Mouse (Mus musculus): Measurements from ENCODE around the gene Sox5. TPM values are rescaled to one million over a fixed set of nuclear protein-coding genes. Genes with fewer than 3 reads are reported as not detected.

The Sox5 gene
- polyA plus RNA-seq, 1 experiment from 2014 or later, result 34.3 TPM

DNA sequence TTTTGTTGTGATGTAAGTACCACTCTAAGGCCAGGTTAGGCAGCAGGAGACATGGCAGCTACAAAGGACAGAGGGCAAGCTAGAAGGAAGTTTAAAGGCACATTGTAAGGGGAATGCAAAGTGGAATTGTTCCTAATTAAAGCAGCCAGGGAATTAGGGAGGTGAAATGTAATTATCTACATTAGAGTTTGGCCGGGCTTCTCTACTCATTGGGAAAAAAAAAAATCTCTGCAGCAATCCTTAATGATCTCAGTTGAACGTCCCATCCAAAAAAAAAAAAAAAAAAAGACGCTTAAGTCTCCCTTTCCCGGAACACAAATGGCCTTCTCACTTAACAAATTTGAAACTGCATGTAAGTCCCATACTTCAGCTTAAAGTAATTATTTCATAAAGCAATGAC, 301.9 kb downstream of the Sox5 start:
- WGBS, result 41% methylated on average over 4 of the region's 4 CpGs
- Histone ChIP-seq H3K36me3 (ENCODE audit: control insufficient read depth, insufficient read depth, low read length) (no peaks in the 10 kb centered on the region), H3K27me3 (ENCODE audit: control insufficient read depth, insufficient read depth, low read length) (no peaks in the 10 kb centered on the region), H3K4me3 (ENCODE audit: low read depth, low read length) (no peak overlapping the region), H3K27ac (ENCODE audit: low read depth, low read length) (no peak overlapping the region), H3K4me2 (ENCODE audit: low read depth) (no peak overlapping the region), H3K9ac (ENCODE audit: low read length) (no peak overlapping the region), H3K4me1 (ENCODE audit: control insufficient read depth, insufficient read depth, low read length) (peaks cover 7% of the 10 kb centered on the region; the same call in 1 of the 2 replicates), H3K9me3 (ENCODE audit: control insufficient read depth, low read length) (no peaks in the 10 kb centered on the region)
- DNase-seq (ENCODE audit: low spot score) (no peak), ATAC-seq (ENCODE audit: insufficient read depth, low FRiP score, low TSS enrichment) (no peak)

DNA sequence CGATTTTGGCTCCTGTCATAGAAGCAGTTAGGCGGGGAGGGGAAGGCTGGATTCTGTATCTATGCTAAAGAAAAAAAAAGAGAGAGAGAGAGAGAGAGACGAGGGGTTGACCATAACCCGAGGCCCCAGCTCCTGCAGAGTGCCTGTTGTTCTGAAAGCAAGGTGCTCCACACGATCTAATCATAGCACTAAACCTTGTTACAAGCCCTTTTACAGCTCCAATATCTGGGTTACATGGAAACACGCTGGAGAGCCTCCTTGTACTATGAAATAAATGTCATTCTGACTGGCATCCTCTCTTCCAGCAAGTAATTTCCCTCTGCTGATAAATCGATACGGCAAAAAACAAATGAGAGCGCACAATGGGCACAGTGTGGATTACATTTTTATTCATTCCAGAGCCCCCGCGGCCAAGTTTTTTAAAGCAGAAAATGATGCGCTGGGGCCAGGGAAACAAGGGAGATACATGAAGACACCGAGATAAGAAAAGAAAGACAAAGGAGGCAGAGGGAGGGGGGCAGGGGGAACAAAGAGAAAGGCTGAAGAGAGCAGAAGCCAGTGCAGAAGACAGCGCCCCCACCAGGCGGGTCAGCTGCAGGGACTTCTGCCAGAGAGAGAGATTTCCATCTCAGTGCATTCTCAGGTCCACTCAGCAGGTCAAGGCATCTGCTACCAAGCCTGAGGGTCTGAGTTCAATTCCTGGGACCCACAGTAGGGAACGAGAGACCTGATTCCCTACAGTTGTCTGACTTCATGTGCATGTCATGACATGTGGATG, 304.3 kb downstream of the Sox5 start:
- no peak overlapping the region for H3K9ac ChIP-seq (ENCODE audit: low read length)
- DNase-seq (ENCODE audit: low spot score) (no peak), ATAC-seq (ENCODE audit: insufficient read depth, low FRiP score, low TSS enrichment) (no peak)
- H3K9me3 ChIP-seq (ENCODE audit: control insufficient read depth, low read length), result no peaks in the 10 kb centered on the region
- no peak overlapping the region for H3K4me2 ChIP-seq (ENCODE audit: low read depth)
- no peak overlapping the region for H3K27ac ChIP-seq (ENCODE audit: low read depth, low read length)
- peaks cover 7% of the 10 kb centered on the region; the same call in 1 of the 2 replicates for H3K4me1 ChIP-seq (ENCODE audit: control insufficient read depth, insufficient read depth, low read length)
- no peak overlapping the region for H3K4me3 ChIP-seq (ENCODE audit: low read depth, low read length)
- WGBS, result 76% methylated on average over 16 of the region's 16 CpGs
- no peaks in the 10 kb centered on the region for H3K36me3 ChIP-seq (ENCODE audit: control insufficient read depth, insufficient read depth, low read length)
- H3K27me3 ChIP-seq (ENCODE audit: control insufficient read depth, insufficient read depth, low read length), result no peaks in the 10 kb centered on the region

DNA sequence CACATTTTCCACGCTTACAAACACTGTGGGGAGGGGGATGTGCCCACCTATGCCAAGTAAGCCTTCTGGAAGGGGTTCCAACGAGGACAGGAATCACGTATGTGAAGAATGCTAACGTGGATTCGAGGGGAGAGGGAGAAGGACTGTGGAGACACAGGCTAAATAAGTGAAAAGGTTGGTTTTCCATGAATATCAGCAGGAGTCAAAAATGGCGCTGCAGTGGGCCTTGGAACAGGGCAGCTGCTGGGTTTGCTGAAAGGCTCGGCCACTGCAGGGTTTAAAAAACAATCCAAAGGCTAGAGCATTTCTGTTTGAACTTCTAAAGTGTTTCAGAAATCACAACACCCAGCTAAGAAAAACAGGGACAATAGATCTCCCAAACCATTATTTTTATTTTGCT, 308.3 kb downstream of the Sox5 start:
- Histone ChIP-seq H3K27ac (ENCODE audit: low read depth, low read length) (no peak overlapping the region), H3K4me1 (ENCODE audit: control insufficient read depth, insufficient read depth, low read length) (no peaks in the 10 kb centered on the region), H3K9ac (ENCODE audit: low read length) (no peak overlapping the region), H3K36me3 (ENCODE audit: control insufficient read depth, insufficient read depth, low read length) (no peaks in the 10 kb centered on the region), H3K4me2 (ENCODE audit: low read depth) (no peak overlapping the region), H3K4me3 (ENCODE audit: low read depth, low read length) (no peak overlapping the region), H3K9me3 (ENCODE audit: control insufficient read depth, low read length) (no peaks in the 10 kb centered on the region), H3K27me3 (ENCODE audit: control insufficient read depth, insufficient read depth, low read length) (no peaks in the 10 kb centered on the region)
- ATAC-seq (ENCODE audit: insufficient read depth, low FRiP score, low TSS enrichment), result no peak
- DNase-seq (ENCODE audit: low spot score), result no peak
- 83% methylated on average over 7 of the region's 7 CpGs for WGBS

DNA sequence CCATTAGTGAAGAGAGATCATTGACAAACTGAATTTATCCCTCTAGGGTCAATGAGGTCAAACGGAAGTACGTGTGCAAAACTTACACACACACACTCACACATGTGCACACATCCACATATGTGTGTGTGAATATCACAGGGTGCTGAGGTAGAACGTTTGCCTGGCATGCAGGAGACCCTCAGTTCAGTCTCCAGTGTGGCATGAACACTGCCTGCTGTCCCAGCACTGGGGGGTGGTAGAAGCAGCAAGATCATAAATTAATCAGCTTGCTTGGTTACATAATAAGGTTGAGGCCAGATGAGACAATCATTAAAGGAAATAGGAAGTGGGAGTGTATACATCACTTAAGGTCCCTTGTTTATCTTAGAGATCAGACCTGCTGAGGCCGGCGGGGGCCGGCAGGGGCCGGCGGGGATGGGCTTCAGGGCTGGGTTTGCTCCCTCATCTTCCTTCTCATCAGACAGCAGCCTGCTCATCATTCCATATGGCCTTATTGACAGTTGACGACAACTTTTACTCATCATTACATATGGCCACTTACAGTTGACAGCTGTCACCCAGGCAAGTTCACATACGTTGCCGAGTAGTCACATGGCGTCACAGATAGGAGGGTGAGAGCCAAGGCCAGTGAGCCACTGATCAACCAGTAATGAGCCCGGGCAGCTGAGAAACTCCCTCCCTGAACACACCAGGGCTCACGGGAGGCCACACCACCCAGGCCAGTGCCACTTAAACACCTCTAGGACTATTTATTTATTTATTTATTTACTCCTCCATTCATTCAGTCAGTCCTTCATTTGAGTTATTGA, 309.5 kb downstream of the Sox5 start:
- H3K27ac ChIP-seq (ENCODE audit: low read depth, low read length), result no peak overlapping the region
- H3K4me2 ChIP-seq (ENCODE audit: low read depth), result no peak overlapping the region
- ATAC-seq (ENCODE audit: insufficient read depth, low FRiP score, low TSS enrichment) (no peak; the same call in 1 of the 2 replicates), DNase-seq (ENCODE audit: low spot score) (no peak)
- H3K9ac ChIP-seq (ENCODE audit: low read length), result no peak overlapping the region
- no peaks in the 10 kb centered on the region for H3K27me3 ChIP-seq (ENCODE audit: control insufficient read depth, insufficient read depth, low read length)
- H3K4me3 ChIP-seq (ENCODE audit: low read depth, low read length), result no peak overlapping the region
- H3K4me1 ChIP-seq (ENCODE audit: control insufficient read depth, insufficient read depth, low read length), result no peaks in the 10 kb centered on the region
- H3K36me3 ChIP-seq (ENCODE audit: control insufficient read depth, insufficient read depth, low read length), result no peaks in the 10 kb centered on the region
- no peaks in the 10 kb centered on the region for H3K9me3 ChIP-seq (ENCODE audit: control insufficient read depth, low read length)
- 49% methylated on average over 14 of the region's 14 CpGs for WGBS

DNA sequence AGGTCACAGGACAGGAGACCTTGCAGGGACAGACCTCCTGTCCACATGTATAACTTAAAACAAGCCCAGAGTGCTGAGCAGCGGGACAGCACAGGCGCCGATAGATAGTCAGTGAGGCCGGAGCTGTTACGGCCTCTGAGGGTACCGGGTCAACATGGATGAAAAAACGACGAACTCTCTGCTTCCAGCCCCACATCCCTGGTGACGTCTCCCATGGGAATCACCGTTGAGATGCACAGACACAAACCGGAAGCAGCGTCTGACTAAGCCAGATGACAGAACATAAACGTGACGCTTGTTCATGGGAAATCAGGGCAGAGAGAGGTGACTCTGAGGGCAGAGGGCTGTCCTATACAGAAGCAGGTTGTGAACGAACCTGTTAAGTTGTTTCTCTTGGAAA, 315.1 kb downstream of the Sox5 start:
- 45% methylated on average over 15 of the region's 15 CpGs for WGBS
- no peaks in the 10 kb centered on the region for H3K36me3 ChIP-seq (ENCODE audit: control insufficient read depth, insufficient read depth, low read length)
- no peaks in the 10 kb centered on the region for H3K9me3 ChIP-seq (ENCODE audit: control insufficient read depth, low read length)
- no peak overlapping the region for H3K27ac ChIP-seq (ENCODE audit: low read depth, low read length)
- ATAC-seq (ENCODE audit: insufficient read depth, low FRiP score, low TSS enrichment) (no peak), DNase-seq (ENCODE audit: low spot score) (no peak)
- no peak overlapping the region for H3K9ac ChIP-seq (ENCODE audit: low read length)
- no peak overlapping the region for H3K4me2 ChIP-seq (ENCODE audit: low read depth)
- no peaks in the 10 kb centered on the region for H3K27me3 ChIP-seq (ENCODE audit: control insufficient read depth, insufficient read depth, low read length)
- H3K4me1 ChIP-seq (ENCODE audit: control insufficient read depth, insufficient read depth, low read length), result peaks cover 3% of the 10 kb centered on the region; the same call in 1 of the 2 replicates
- no peak overlapping the region for H3K4me3 ChIP-seq (ENCODE audit: low read depth, low read length)

DNA sequence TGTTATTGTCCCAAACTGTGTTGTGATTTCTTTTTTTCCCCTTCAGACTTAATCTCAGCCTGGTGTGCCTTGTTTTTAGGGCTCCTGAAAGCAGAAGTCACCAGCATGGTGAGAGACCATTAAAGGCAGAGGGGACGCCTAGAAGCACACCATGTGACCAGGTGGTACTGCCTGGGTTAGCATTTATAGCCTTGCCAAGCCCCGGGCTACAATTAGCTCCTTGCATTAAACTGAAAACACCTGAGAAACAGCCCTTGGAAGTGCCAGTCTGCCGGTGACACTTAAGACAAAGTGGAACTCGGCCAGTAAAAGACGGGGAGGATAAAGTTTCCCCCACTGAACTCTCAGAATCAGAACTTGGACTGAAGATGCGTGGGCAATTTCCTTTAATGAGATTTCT, 318.1 kb downstream of the Sox5 start:
- ATAC-seq (ENCODE audit: insufficient read depth, low FRiP score, low TSS enrichment), result no peak
- 71% methylated on average over 6 of the region's 6 CpGs for WGBS

DNA sequence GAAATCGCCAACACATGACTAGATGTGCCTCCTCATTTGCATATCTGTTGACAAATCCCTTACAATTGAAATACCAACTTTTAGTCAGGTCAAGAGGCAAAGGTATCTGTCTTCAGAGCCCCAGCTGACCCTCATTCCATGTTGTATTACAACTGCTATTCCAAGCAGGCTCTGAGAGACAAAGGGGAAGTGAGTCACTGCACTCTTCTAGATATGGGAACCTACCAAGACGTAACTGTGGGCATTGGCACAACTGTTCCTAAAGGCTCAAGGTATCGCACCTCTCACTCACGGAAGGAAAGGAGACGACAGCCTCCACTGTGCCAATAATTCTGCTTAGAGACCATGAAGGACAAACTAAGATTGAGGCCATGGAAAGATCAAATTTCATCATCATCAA, 318.5 kb downstream of the Sox5 start:
- H3K4me1 ChIP-seq (ENCODE audit: control insufficient read depth, insufficient read depth, low read length), result peaks cover 3% of the 10 kb centered on the region; the same call in 1 of the 2 replicates

More for the DNA sequence above, 318.1 kb downstream of the Sox5 start:
- no peaks in the 10 kb centered on the region for H3K9me3 ChIP-seq (ENCODE audit: control insufficient read depth, low read length)
- H3K4me3 ChIP-seq (ENCODE audit: low read depth, low read length), result no peak overlapping the region
- H3K27ac ChIP-seq (ENCODE audit: low read depth, low read length), result no peak overlapping the region
- H3K9ac ChIP-seq (ENCODE audit: low read length), result no peak overlapping the region
- DNase-seq (ENCODE audit: low spot score), result no peak
- no peak overlapping the region for H3K4me2 ChIP-seq (ENCODE audit: low read depth)
- no peaks in the 10 kb centered on the region for H3K27me3 ChIP-seq (ENCODE audit: control insufficient read depth, insufficient read depth, low read length)
- peaks cover 3% of the 10 kb centered on the region; the same call in 1 of the 2 replicates for H3K4me1 ChIP-seq (ENCODE audit: control insufficient read depth, insufficient read depth, low read length)
- no peaks in the 10 kb centered on the region for H3K36me3 ChIP-seq (ENCODE audit: control insufficient read depth, insufficient read depth, low read length)

DNA sequence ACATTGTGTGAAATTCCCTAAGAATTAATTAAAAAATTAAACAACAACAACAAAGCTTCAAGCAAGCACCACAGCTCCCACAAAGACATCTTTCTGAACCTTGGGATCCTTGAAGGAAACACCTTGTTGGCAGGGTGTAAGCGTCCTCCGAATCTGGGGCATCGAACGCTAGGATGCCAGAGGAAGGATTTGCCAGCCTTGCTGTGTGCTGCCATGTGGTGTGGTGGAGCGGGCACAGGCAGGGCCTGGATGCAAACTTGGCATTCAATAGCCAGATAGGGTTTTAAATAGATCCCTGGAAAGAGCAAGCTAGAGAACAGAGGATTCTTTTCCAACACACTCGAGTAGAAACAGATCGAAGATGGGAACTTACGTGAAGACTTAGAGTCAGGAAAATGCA, 322.3 kb downstream of the Sox5 start:
- no peak overlapping the region for H3K27ac ChIP-seq (ENCODE audit: low read depth, low read length)
- no peak overlapping the region for H3K4me2 ChIP-seq (ENCODE audit: low read depth)
- H3K9ac ChIP-seq (ENCODE audit: low read length), result no peak overlapping the region
- H3K4me1 ChIP-seq (ENCODE audit: control insufficient read depth, insufficient read depth, low read length), result peaks cover 5% of the 10 kb centered on the region; the same call in 1 of the 2 replicates
- ATAC-seq (ENCODE audit: insufficient read depth, low FRiP score, low TSS enrichment) (no peak), DNase-seq (ENCODE audit: low spot score) (no peak)
- no peaks in the 10 kb centered on the region for H3K27me3 ChIP-seq (ENCODE audit: control insufficient read depth, insufficient read depth, low read length)
- 96% methylated on average over 8 of the region's 8 CpGs for WGBS
- H3K36me3 ChIP-seq (ENCODE audit: control insufficient read depth, insufficient read depth, low read length), result no peaks in the 10 kb centered on the region
- H3K9me3 ChIP-seq (ENCODE audit: control insufficient read depth, low read length), result no peaks in the 10 kb centered on the region
- no peak overlapping the region for H3K4me3 ChIP-seq (ENCODE audit: low read depth, low read length)

More for the DNA sequence above, 318.5 kb downstream of the Sox5 start:
- no peaks in the 10 kb centered on the region for H3K9me3 ChIP-seq (ENCODE audit: control insufficient read depth, low read length)
- no peak overlapping the region for H3K4me3 ChIP-seq (ENCODE audit: low read depth, low read length)
- no peak overlapping the region for H3K9ac ChIP-seq (ENCODE audit: low read length)
- no peak overlapping the region for H3K27ac ChIP-seq (ENCODE audit: low read depth, low read length)
- ATAC-seq (ENCODE audit: insufficient read depth, low FRiP score, low TSS enrichment), result no peak
- H3K36me3 ChIP-seq (ENCODE audit: control insufficient read depth, insufficient read depth, low read length), result no peaks in the 10 kb centered on the region
- no peak for DNase-seq (ENCODE audit: low spot score)
- 89% methylated on average over 5 of the region's 5 CpGs for WGBS
- no peaks in the 10 kb centered on the region for H3K27me3 ChIP-seq (ENCODE audit: control insufficient read depth, insufficient read depth, low read length)
- no peak overlapping the region for H3K4me2 ChIP-seq (ENCODE audit: low read depth)
